Mouse (Mus musculus) kidney, adult 2 months (tissue): Measurements from ENCODE around the gene Anpep.

Experiments
- CTCF ChIP-seq: fragments of 200-500 bp; conservative IDR thresholded peaks from 2 replicates; pipeline ENCODE4 v1.5.1; 2011; ENCODE audit warnings: low read depth, mild to moderate bottlenecking, control low read depth, low read length, moderate library complexity, mixed read lengths; ENCODE audit not compliant: insufficient read depth, insufficient read length
- POLR2A ChIP-seq: fragments of 200-500 bp; IDR thresholded peaks from one replicate; pipeline ENCODE4 v1.6.1; 2011; ENCODE audit warnings: low read depth, low read length, control low read depth

- TF ChIP-seq CTCF (no peak), POLR2A (no peak)
Observed at GRCm38 (mm10) chr7:79803887-79804286, 57.0 kb downstream of the Anpep start.
